Mouse (Mus musculus) retina, postnatal 7 days (tissue): ENCODE measurements around the gene Shq1.

Experiments used
- DNase-seq: peaks from one replicate; pipeline ENCODE4 v3.0.0-alpha.2; 2012; ENCODE audit warnings: low read depth, low spot score

The Shq1 gene

GRCm38 (mm10) chr6:100603702-100604101 lies 67.3 kb downstream of the Shq1 start:
- no peak for DNase-seq

- DNase-seq: no peak
Observed at GRCm38 (mm10) chr6:100601634-100602033, 69.3 kb downstream of the Shq1 start.

DNA sequence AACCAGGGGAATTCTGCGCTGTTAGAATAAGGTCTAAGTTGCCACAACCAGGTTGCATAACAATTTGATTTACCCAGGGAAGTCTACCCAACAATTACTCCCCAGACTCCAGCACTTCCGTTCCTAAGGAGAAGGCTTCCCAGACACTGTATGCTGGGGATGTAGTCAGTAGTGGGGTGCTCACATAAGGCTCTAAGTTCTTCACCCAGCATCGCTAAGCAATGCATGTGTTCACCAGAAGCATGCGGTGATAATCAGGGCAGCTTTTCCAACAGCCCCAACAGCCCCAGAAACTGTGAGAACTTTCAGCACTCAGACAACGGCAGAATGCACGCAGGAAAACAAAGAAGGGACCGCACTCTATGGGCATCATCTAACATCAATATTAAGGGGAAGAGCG lies 77.1 kb downstream of the Shq1 start:
- DNase-seq: no peak

DNA sequence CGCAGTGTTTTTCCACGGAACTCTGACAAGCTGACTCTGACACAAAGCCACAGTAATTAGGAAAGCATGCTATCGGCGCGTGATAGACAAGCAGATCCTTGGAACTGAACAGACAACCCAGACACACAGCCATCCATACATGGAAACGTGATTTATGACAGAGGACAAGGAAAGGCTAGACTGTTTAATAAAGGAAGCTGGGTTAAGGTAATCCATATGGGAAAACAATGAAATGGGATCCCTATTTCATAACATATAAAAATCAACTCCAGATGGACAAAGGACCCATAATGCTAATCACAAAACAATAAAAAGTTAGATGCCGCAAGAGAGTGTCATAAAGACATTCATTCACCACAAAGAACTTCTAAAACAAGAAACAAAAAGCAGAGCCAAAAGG lies 78.0 kb downstream of the Shq1 start:
- no peak for DNase-seq

- DNase-seq: no peak
Observed at GRCm38 (mm10) chr6:100590602-100591001, 80.4 kb downstream of the Shq1 start.

- DNase-seq: no peak
Observed at GRCm38 (mm10) chr6:100588876-100589275, 82.1 kb downstream of the Shq1 start.

DNA sequence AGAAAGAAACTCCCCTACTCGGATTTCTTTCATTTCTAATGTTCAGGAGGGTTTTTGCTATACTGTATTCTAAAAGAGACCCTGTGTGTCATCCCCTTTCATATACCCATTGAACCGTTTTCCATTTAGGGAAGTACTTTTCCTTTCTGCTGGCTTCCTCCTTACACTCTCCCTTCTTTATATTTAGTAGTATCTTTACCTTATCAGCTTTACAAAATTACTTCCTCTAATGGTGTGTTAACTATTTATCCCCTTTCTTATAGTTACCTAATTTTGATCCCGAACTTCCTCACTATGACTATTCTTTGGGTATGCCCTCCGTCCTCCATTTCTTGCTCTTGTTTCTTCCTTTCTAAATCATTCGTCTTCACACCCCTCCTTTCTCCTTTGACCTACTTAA lies 84.2 kb downstream of the Shq1 start:
- no peak for DNase-seq

DNA sequence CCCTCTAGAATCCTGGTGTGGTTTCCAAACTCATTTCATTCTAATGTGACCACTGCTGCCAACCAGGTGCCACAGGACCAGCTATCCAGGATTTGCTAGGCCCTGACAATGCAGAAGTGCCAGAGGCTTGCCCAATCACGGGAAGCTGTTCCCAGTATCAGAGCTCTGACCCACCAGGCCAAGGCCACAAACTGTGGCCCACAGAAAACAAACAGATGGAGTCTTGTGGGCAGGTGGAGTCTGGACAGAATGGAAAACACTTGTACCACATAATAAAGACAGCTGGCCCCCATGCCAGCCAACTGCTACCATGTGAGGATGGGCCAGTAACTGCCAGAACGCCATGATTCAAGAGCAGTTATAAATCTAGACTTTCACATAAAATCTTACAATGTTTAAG lies 89.0 kb downstream of the Shq1 start:
- no peak for DNase-seq

GRCm38 (mm10) chr6:100581056-100581455 lies 89.9 kb downstream of the Shq1 start:
- no peak for DNase-seq

GRCm38 (mm10) chr6:100577590-100577989 lies 93.4 kb downstream of the Shq1 start:
- no peak for DNase-seq

DNA sequence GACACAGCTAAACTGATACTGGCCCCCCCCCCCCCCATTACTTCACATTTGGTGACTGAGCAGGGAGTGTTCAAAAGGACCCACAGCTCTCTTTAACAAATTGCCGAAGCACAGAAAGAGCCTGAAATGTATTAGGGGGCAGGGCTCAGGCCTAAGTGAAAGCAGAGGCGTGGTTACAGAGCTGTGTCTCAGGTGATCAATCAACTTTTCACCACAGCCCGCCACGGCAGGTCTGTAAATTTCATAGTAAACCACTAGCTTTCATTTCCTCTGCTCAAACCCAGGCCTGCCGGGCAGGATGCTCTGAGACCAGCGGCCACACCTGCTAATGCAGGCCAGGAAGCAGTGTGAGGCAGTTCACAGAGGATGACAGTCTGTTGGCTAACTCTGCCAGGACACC lies 94.8 kb downstream of the Shq1 start:
- no peak for DNase-seq

DNA sequence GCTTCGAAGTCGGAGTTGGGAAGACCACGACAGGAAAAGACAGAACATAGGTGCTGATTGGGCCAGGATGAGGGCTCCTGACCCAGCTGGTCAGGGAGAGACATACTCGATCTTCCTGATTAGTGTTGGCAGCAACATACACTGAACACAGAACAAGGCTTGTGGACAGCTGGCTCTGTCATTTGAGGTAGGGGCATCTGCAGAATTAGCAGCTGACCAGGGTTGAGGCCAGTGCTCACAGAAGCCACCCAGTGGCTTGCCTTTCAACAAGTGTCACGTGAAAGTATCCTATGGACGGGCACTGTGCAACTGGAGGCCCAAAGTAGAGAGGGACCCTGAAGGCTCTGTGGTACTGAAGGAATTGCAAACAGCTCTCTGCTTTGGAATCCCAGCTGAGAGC lies 104.2 kb downstream of the Shq1 start:
- DNase-seq: no peak

DNA sequence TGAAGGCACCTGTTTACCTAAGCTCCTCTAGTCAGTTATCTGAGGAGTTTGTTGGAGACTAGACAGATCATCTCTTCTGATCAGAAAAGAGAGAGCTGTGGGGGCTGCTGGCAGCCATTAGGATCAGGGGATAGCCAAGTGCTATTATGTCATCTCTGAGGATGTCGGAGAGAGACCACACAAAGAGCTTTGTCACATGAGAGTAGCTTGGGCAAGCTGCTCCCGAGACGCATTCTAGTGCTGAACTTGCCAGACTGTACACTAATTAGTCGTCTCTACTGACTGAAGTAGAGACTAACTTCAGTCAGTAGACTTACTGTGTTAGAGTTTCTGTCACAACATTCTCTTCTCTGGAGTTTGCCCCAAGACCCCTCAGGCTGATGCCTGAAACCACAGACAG lies 106.4 kb downstream of the Shq1 start:
- no peak for DNase-seq

DNA sequence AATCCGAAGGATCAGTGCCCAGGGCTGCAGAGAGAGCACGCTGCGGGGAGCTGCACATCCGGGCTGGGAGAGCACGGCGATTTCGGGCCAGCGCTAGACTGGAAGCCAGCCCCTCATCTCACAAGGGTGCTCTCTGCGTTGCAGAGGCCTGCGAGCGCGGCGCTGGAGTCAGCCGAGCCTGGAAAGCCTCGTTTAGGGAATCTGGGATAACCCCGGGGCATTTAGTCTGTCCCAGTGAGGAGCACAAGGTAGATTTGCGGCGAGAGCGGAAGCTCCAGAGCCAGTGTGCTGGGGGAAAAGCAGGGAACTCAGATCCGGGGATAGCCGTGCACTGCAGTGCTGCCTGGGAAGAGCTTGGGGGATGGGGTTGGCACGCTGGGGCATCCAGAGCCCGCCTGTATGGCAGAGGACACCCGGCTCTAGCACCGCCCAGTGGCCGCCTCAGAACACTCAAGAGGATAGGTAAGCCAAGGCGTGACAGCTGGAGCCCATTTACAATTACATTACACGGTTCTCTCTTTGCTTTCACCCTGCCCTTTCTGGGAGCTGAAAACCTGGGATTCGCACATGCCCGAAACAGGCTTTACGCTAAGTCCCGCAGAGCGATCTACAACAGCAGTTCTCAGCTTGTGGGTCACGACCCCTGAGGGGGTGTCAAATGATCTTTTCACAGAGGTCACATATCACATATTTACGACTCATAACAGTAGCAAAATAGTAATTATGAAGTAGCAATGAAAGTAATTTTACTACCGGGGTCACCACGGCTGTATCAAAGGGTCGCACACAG lies 107.2 kb downstream of the Shq1 start:
- peak; percentile 62 for DNase-seq

DNA sequence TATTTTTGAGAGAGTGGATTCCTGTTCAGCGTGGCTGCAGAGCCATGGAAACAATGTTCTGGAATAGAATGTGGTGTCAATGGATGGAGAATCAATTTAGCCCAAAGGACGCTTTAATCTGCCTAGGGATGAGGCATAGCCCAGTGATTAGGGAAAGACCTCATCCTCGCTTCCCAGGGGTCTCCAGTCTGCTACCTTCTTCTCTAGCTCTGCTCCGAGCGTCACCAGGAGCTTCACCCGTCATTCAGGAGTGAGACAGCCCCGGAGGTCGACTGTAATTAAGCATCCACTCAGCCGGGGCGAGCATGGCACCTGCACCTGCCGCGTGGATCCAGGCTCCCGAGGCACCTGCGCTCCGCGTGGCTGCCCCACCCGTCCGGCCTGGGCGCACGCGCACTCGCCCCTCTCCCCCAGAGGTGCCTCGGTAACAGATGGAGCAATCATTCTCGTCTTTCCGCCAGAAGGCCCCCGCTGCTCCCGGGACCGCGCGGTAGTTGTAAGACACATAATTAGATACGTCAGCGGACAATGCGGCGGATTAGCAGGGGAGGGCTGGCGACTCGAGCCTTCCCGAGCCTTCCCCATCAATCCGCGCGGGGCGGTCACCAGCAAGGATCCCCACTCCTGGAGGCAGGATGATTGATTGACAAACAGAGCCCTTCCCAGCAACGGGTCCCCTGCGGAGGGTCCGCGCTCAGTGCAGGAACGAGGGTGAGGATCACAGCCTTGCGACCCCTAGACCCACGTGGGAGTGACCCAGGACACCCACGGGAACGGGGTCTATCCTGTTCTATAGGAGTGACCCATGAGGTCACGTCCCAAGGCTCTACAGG lies 108.0 kb downstream of the Shq1 start:
- DNase-seq: peak; percentile 58

DNA sequence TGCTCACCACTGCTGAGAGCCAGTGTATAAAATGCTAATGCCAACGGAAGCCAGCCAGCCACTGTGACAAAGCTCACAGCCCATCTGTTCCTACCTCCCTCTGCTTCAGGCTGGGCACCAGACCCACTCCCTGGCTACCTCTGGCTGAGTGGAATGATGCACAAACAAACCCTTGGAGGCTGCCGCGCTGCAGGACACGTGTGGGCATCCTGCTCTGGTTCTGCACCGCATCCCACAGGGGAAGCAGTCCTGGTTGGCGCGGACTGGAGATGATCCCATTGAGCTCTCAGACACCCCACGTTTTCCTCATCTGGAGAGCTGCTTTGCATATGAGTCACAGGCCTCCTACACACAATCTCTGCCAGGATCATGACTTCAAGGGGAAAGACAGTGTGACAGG lies 112.9 kb downstream of the Shq1 start:
- DNase-seq: no peak

- DNase-seq: no peak
Observed at GRCm38 (mm10) chr6:100542154-100542997, 128.6 kb downstream of the Shq1 start.

GRCm38 (mm10) chr6:100539698-100540097 lies 131.3 kb downstream of the Shq1 start:
- no peak for DNase-seq

DNA sequence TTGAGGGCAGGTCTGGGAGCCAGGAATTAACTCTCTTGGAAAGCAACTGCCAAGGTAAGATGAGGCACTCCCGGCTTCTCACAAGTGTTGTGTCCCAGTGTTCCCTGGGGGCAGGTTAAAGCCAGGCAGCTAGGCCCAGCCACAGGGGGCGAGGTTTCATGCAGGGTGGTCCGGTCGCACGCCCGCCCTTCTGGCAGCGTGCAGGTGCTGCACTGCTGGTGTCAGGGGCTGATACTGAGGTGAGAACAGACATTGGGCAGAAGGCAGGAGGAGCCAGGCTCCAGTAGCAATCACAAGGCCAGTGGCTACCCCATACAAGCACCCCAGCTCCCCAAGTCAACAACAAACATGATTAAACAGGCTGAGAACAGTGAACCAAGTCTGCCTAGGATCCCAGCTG lies 132.4 kb downstream of the Shq1 start:
- no peak for DNase-seq

DNA sequence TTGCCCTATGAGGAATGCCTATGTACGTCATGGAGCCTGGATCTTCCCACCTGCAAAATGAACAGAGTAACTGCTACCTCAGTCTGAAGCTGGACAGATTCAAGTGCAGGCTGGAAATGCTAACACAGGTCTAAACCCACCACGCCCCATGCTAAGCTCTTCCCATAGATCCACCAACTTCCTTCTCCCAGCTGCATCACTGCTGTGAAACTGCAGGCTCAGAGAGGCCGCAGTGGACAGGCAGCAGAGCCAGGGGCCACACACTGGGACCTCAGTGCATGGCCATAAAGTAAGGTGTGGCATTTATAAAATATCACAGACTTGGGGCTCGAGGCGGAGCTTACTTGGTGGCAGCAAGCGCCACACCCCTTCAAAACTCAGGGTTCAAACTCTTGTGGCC lies 133.0 kb downstream of the Shq1 start:
- DNase-seq: no peak

- DNase-seq: no peak
Observed at GRCm38 (mm10) chr6:100537042-100537441, 133.9 kb downstream of the Shq1 start.

GRCm38 (mm10) chr6:100533364-100533763 lies 137.6 kb downstream of the Shq1 start:
- no peak for DNase-seq
